Mouse (Mus musculus): ENCODE results near the gene Timm44. TPM values are rescaled to one million over a fixed set of nuclear protein-coding genes. Genes with fewer than 3 reads are reported as not detected.

The Timm44 gene
- 72.7 and 139 TPM in 2 replicates for total RNA-seq (2014; fragmentation: Nextera tagmentation)
- total RNA-seq (2017) = 155 and 191 TPM in 2 replicates

- ATAC-seq (replicated peaks; ENCODE audit: low FRiP score, low TSS enrichment, poor library complexity, severe bottlenecking) = peak; percentile 97
Observed at GRCm38 (mm10) chr8:4275275-4276110, at the start of gene Timm44. Timm44 (minus strand) TSS chr8:4275913.

- peak; percentile 89 for ATAC-seq (replicated peaks; ENCODE audit: low FRiP score, low TSS enrichment, poor library complexity, severe bottlenecking)
Observed at GRCm38 (mm10) chr8:4324983-4325750, 49.5 kb upstream of the Timm44 start, which contains the start of the genes Ccl25 and Elavl1. Ccl25 (plus strand) TSS chr8:4325210. Elavl1 (minus strand) TSS chr8:4325413.

- peak; percentile 15 for ATAC-seq (replicated peaks; ENCODE audit: low FRiP score, low TSS enrichment, poor library complexity, severe bottlenecking)
Observed at GRCm38 (mm10) chr8:4324525-4324924, 48.8 kb upstream of the Timm44 start.

DNA sequence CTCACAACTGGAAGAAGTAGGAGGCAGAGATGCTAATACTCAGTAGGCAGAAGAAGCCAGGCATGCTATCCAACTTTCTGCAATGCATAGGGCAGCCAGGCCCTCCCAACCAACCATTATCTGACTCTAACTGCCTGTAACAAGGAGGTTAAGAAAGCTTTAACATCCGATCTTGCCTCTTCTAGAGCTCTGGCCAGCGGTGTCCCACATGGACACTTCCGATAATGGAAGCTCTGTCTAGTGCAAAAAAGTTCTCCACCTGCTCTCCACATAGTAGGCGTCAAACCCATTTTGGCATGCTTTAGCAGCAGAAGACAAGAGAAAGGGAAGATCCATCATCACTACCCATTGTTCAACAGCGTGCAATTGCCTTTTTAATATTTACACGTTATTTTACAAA, 48.2 kb upstream of the Timm44 start:
- ATAC-seq (replicated peaks; ENCODE audit: low FRiP score, low TSS enrichment, poor library complexity, severe bottlenecking) = peak; percentile 31

DNA sequence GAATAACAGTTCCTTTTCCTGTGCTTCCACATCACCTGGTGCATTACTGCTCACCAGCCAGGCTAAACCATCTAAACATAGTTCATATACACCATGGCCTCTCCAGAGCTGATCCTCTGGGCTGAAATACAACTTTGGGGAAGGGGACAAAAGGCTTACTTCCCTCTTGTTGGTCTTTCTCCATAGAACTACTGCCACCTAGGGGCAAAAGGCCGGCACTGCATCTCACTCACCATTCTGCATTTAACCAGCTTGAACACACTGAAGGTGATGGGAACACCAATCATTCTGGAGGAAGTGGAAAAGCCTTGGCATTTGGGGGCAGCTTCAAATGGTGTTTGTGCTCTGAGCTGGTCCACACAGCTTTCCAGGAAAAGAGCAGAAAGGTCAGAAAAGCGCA, 46.8 kb upstream of the Timm44 start:
- no peak for ATAC-seq (replicated peaks; ENCODE audit: low FRiP score, low TSS enrichment, poor library complexity, severe bottlenecking)

- no peak for ATAC-seq (replicated peaks; ENCODE audit: low FRiP score, low TSS enrichment, poor library complexity, severe bottlenecking)
Observed at GRCm38 (mm10) chr8:4321031-4321430, 45.3 kb upstream of the Timm44 start.

DNA sequence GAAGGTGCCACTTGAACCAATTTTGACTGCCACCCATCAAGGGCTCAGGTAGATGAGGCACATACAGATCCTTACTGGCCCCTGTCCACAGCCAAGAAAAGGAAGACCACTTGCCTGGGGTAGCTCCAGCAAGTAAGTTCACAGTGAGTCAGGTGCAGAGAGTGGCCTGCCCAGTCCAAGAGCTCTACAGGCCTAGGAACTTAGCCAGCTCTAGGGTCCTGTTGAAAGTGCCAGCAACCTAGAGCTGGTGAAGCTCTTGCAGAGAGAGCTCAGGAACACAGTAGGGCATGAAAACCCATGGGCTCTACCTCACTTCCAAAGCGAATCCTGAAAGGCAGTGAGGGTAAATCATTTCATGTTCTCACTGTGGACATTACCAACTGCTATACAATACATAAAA, 44.7 kb upstream of the Timm44 start:
- ATAC-seq (replicated peaks; ENCODE audit: low FRiP score, low TSS enrichment, poor library complexity, severe bottlenecking) = no peak

GRCm38 (mm10) chr8:4319573-4319872, 43.8 kb upstream of the Timm44 start:
- ATAC-seq (replicated peaks; ENCODE audit: low FRiP score, low TSS enrichment, poor library complexity, severe bottlenecking) = no peak

DNA sequence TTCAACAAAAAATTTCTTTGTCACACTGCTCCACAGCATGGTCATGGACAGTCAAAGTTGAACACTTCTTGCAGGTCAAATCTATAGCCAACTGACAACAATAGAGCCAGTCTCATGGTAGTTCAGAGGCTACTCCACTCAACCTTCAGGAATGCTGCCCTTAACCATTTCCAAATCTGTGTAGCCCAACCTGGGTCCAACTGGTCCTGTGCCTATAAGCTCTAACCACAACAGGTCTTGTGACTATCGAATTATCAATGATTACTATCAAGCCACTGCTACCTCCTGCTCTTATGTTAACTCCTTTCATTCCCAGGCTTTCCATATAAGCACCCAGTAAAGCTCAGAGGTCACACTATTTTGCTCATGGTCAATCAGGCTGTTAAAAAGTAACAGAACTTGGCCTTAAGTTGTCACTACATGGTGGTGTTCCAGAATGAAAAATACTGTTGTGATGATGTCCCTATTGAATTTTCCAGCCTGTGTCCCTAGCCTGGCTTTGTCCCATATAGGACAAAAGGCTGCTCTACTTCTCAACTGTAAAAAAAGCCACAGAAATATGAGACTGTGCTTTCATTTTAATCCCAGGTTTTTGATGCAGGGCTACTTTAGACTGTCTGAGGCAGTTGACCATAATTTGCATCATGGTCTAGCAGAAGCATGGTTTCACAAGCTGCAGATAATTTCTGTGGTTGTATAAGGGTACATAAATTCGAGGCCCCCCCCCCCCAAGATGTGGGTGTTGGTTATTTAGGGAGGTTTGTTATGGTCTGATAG, 43.3 kb upstream of the Timm44 start:
- ATAC-seq (replicated peaks; ENCODE audit: low FRiP score, low TSS enrichment, poor library complexity, severe bottlenecking) = peak; percentile 50

DNA sequence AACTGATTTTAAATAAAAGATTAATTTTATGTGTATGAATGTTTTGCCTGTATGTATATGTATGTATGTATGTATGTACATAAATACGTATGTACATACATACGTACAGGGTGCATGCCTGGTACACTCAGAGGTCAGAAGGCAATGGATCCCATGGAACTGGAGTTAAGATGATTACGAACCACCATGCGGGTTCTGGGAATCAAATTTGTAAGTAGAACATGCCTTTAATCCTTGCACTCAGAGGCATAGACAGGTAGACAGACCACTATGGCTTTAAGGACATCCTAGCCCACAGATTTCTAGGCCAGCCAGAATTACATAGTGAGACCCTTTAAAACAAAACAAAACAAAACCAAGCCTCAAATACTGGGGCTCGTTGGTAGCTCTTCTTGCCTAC, 42.4 kb upstream of the Timm44 start:
- no peak for ATAC-seq (replicated peaks; ENCODE audit: low FRiP score, low TSS enrichment, poor library complexity, severe bottlenecking)

DNA sequence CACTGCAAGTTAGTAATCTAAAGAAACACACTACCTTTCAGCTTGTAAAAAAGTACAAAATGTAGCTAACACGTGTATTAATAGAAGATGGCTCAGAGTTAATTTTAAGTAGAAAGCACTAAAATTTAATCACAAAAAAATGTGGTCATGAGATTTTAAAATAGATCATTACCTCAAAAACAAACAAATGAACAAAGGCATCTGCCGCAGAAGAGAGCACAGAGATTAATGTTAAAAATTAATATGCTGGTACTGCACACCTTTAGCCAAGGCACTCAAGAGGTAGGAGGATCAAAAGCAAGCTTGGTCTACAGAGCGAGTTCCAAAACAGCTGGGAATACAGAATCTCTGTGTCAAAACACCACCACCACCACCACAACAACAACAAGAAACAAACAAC, 39.1 kb upstream of the Timm44 start:
- ATAC-seq (replicated peaks; ENCODE audit: low FRiP score, low TSS enrichment, poor library complexity, severe bottlenecking) = no peak

DNA sequence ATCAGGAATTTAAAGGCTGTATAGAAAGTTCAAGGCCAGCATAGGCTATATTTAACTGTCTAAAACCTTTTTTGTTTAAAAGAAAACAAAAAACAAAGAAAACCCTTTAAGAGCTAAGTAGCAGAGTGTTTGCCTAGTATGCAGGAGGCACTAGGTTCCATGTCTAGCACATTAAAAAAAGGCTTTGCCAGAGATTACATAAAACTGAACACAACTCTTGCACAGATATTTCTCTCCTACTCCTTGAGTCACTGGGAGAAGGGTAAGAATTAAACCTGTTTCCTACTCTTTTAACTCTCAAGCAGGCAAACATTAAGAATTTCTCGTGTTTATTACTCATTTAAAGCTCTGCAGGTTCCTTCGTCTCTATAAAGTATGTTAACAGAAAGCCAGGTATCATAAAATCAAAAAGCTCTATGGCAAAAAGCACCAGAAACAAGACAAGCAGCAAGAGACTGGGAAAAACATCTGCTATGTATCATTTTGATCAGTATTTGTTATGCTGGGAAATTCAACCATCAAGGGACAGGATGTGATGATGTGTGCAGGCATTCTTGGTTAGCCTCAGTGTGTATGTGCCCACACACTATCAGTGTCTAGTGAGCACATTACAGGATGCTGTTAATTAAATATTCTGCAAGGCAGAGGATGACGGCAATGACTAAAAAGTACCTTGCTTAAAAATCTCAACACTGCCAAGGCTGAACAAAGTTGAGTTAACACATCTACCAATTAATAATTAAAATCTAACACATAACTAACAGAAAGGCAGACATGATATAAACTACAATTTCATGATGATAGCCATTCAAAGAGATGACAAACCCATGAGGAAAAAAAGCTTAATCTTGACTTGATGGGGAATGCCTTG, 37.8 kb upstream of the Timm44 start:
- ATAC-seq (replicated peaks; ENCODE audit: low FRiP score, low TSS enrichment, poor library complexity, severe bottlenecking) = no peak

GRCm38 (mm10) chr8:4312104-4312503, 36.4 kb upstream of the Timm44 start:
- no peak for ATAC-seq (replicated peaks; ENCODE audit: low FRiP score, low TSS enrichment, poor library complexity, severe bottlenecking)

DNA sequence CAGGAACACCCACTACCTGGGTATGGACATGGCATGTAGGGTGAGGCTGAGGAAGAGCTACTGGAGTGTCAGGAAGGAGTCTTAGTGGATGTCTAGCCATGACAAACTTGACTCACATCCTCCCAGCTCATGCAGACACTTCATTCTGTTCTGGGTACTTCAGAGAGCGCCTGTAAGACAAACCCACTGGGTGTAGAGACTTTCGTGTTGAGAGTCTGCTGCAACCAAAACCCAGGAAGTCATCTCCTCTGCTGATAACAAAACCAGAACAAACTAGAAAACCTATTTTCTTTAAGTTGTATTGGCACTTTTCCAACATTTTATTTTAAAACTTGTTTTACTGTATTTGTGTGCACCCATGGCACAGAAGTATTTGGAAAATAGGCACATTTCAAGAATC, 30.1 kb upstream of the Timm44 start:
- no peak for ATAC-seq (replicated peaks; ENCODE audit: low FRiP score, low TSS enrichment, poor library complexity, severe bottlenecking)

GRCm38 (mm10) chr8:4304124-4304547, 28.4 kb upstream of the Timm44 start:
- ATAC-seq (replicated peaks; ENCODE audit: low FRiP score, low TSS enrichment, poor library complexity, severe bottlenecking) = peak; percentile 96

GRCm38 (mm10) chr8:4297822-4298221, 22.1 kb upstream of the Timm44 start:
- ATAC-seq (replicated peaks; ENCODE audit: low FRiP score, low TSS enrichment, poor library complexity, severe bottlenecking) = peak; percentile 58

GRCm38 (mm10) chr8:4292738-4293137, 17.0 kb upstream of the Timm44 start:
- ATAC-seq (replicated peaks; ENCODE audit: low FRiP score, low TSS enrichment, poor library complexity, severe bottlenecking) = no peak

GRCm38 (mm10) chr8:4276111-4276465, 375 bp upstream of the Timm44 start:
- no peak for ATAC-seq (replicated peaks; ENCODE audit: low FRiP score, low TSS enrichment, poor library complexity, severe bottlenecking)

DNA sequence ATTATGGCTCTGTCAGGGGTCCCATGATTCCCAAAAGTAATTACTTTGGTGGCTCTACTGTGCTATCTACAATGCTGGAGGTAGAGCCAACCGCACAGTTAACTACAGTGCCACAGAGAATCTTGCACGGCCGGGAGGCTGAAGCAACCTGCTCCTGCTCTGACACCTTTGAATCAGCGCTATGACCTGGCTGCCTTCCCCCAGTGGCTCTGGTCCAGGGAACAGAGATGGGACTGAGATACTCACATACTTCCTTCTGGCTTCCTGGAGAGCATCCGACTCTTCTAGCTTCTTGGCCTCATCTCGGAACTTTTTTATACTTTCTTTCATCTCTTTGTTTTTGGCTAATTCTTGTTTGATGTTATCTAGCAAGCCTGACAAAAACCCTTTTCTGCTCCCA, 6.1 kb downstream of the Timm44 start:
- ATAC-seq (replicated peaks; ENCODE audit: low FRiP score, low TSS enrichment, poor library complexity, severe bottlenecking) = no peak

Measured in megakaryocyte-erythroid progenitor cell, adult 5-6 weeks (primary cell).